Comparison of ENCODE assay signal across 19 mouse cellular contexts in the genomic region with DNA sequence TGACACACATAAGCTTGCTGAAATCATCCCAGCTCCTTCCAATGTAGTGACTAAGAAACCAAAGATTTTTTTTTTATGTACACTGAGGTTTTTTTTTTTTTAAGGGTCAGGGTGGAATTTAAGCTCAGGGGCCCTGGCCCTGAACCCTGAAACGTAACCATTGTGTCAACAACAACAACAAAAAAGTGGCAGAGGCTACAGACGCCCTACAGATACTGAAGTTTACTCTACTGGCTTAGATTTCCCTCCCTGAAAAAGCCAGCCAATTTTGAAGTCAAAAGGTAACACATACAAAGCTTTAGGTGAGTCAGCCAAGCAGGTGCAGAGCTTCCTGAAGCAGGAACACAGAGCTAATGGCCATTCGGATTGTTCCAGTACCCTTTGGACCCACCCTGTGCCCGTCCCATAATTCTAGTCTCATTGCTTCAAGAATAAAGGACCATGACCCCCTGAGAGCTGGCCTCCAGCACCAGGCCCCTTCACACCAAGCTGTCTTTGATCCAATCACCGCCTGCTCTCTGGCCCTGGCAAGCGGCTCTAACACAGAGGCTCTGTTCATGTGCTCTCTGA. TPM values are rescaled to one million over a fixed set of nuclear protein-coding genes. Genes with fewer than 3 reads are reported as not detected.
"Had no signal": no experiment of that assay in that cellular context is flagged by ENCODE, and none has a peak within 500 bp of the region (broad histone marks: within the 10 kb centered on the region; RNA-seq: fewer than 3 reads in every experiment).

No protein-coding gene starts in this region.

- H3K27me3 ChIP-seq: limb, embryonic 12.5 days; limb, embryonic 15.5 days; midbrain, embryonic 12.5 days; midbrain, embryonic 15.5 days; neural tube, embryonic 13.5 days had no signal

- H3K4me1 ChIP-seq: midbrain, embryonic 12.5 days; midbrain, embryonic 15.5 days; neural tube, embryonic 13.5 days had no signal

- H3K36me3 ChIP-seq: limb, embryonic 12.5 days; limb, embryonic 15.5 days; midbrain, embryonic 12.5 days; midbrain, embryonic 15.5 days; neural tube, embryonic 13.5 days had no signal

- H3K9me3 ChIP-seq: limb, embryonic 12.5 days; limb, embryonic 15.5 days; midbrain, embryonic 12.5 days; midbrain, embryonic 15.5 days; neural tube, embryonic 13.5 days had no signal

- H3K9ac ChIP-seq: limb, embryonic 12.5 days; limb, embryonic 15.5 days; liver, embryonic 14.5 days; liver, postnatal 0 days; lung, embryonic 14.5 days; midbrain, embryonic 12.5 days; midbrain, embryonic 15.5 days; neural tube, embryonic 13.5 days had no signal

- H3K4me2 ChIP-seq: limb, embryonic 12.5 days; limb, embryonic 15.5 days; liver, embryonic 11.5 days; lung, embryonic 14.5 days; midbrain, embryonic 12.5 days; midbrain, embryonic 15.5 days; neural tube, embryonic 13.5 days had no signal

- H3K27ac ChIP-seq: limb, embryonic 12.5 days; limb, embryonic 15.5 days; liver, embryonic 14.5 days; midbrain, embryonic 12.5 days; midbrain, embryonic 15.5 days; neural tube, embryonic 13.5 days had no signal

- DNase-seq: kidney, adult 18-20 months; kidney, adult 9 months; kidney, postnatal 14 days; kidney, postnatal 4 days; left cerebral cortex, postnatal 4 days; liver, postnatal 0 days; lung, embryonic 14.5 days; lung, postnatal 14 days; lung, postnatal 4 days; thymus, postnatal 25 days had no signal

- ATAC-seq: liver, postnatal 0 days; midbrain, embryonic 15.5 days had no signal

- H3K4me3 ChIP-seq: limb, embryonic 12.5 days; limb, embryonic 15.5 days; midbrain, embryonic 12.5 days; midbrain, embryonic 15.5 days; neural tube, embryonic 13.5 days had no signal

RNA-seq across cellular contexts. Expression of a gene that starts 35.1 kb away (rescaled TPM):
- polyA plus RNA-seq: kidney, embryonic 16.5 days; limb, embryonic 12.5 days; liver, embryonic 11.5 days; liver, embryonic 14.5 days; liver, postnatal 0 days; lung, embryonic 14.5 days; midbrain, embryonic 12.5 days; midbrain, embryonic 15.5 days; neural tube, embryonic 13.5 days; urinary bladder, adult 2 months had no signal

RNA-seq across cellular contexts. Expression of a gene that starts 36.6 kb away (rescaled TPM):
- polyA plus RNA-seq: limb, embryonic 12.5 days; liver, postnatal 0 days; lung, embryonic 14.5 days; midbrain, embryonic 12.5 days; midbrain, embryonic 15.5 days; neural tube, embryonic 13.5 days had no signal

RNA-seq across cellular contexts. Expression of a gene that starts 49.4 kb away (rescaled TPM):
- polyA plus RNA-seq: lung, embryonic 14.5 days had no signal
